Mouse (Mus musculus) liver, postnatal 0 days (tissue): ENCODE results near the gene Ufc1.

ENCODE experiments used
- CTCF ChIP-seq: sonication (generic); IDR thresholded peaks from 2 replicates; pipeline ENCODE4 v1.5.1; 2016; ENCODE audit warnings: antibody characterized with exemption, low read depth
- EP300 ChIP-seq: IDR thresholded peaks from 2 replicates; pipeline ENCODE4 v1.6.1; 2016; ENCODE audit warnings: antibody characterized with exemption, low read depth, mild to moderate bottlenecking

- TF ChIP-seq EP300 (no peak), CTCF (no peak)
These were observed 9.5 kb downstream of the Ufc1 start for GRCm38 (mm10) chr1:171285096-171285892.
